Mouse (Mus musculus) heart, postnatal 0 days (tissue): ENCODE results near the gene Fgf4.
A peak's percentile ranks its signal among the peaks of the same experiment; 100 is the strongest.

ENCODE experiments used
- CTCF ChIP-seq: IDR thresholded peaks from 2 replicates; pipeline ENCODE4 v1.5.1; 2016; ENCODE audit warnings: antibody characterized with exemption, control low read depth, low read depth
- EP300 ChIP-seq: IDR thresholded peaks from 2 replicates; pipeline ENCODE4 v1.6.1; 2016; ENCODE audit warnings: antibody characterized with exemption, low read depth

DNA sequence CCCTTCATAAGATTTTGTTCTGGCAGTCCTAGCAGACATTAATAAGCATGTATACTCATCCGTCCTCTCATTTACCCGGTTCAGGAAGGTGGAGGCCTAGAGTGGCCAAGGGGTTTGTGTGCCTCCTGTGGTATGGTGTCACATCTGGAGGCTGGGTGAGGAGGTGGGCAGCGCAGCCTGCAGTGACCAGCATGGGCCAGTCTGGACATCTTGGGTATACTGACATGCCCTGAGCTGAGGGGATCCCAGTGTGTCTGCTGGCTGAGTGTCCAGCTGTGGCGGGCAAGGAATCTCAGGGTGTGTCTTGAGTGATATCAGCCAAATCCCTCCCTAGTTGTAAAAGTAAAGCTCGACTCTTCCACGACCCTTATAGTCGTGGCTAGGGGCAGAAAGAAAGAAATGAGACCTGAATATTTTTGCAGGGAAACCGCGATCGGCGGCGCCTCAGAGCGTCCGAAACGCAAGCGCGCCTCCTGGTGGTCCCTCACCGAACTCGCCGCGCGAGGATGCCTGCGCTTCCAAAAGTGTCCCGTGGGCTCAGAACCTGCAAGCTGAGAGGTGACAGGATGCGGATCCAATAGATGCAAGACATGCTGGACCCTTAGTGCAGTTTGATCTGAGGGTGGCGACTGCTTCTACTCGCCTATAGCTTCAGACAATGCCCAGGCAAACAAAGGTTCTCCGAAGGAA lies 59.7 kb downstream of the Fgf4 start:
- TF ChIP-seq CTCF, result peak; percentile 69
- TF ChIP-seq EP300, result no peak
